Mouse (Mus musculus) lung, postnatal 0 days (tissue): ENCODE measurements around the gene Lingo4.

Experiments used
- CTCF ChIP-seq: IDR thresholded peaks from 2 replicates; pipeline ENCODE4 v1.5.1; 2016; ENCODE audit warnings: antibody characterized with exemption, mild to moderate bottlenecking
- EP300 ChIP-seq: IDR thresholded peaks from 2 replicates; pipeline ENCODE4 v1.6.1; 2016; ENCODE audit warnings: antibody characterized with exemption, mild to moderate bottlenecking, control low read depth

DNA sequence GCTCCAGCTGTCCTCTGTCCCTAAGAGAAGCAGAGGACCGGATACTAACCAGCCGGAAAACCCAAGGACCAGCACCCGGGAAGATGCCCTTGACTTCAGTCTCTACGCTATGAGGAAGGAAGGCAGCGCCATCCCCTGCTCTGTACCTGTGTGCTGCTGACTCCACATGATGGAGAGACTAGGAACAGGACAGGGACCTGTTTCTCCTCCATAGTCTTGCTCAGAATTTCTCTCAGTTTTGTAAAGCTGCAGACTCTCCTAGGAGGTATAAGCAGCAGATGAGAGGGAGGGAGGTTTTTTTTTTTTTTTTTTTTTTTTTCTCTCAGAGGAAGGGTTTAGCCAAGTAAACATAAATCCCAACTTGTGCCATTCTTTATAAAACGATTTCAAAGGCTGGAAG is at the start of gene Lingo4:
- TF ChIP-seq CTCF (no peak), EP300 (no peak)
